Mouse (Mus musculus) E14TG2a.4 (cell line): ENCODE measurements around the gene Epm2a.

Experiments
- CTCF ChIP-seq: conservative IDR thresholded peaks from 2 replicates; pipeline ENCODE4 v1.5.1; 2014; ENCODE audit warnings: low read length
- NANOG ChIP-seq: IDR thresholded peaks from 2 replicates; pipeline ENCODE4 v1.6.1; 2014; ENCODE audit warnings: borderline replicate concordance, low read length, mixed read lengths
- POU5F1 ChIP-seq: IDR thresholded peaks from 2 replicates; pipeline ENCODE4 v1.6.1; 2014; ENCODE audit warnings: low read length, borderline replicate concordance

DNA sequence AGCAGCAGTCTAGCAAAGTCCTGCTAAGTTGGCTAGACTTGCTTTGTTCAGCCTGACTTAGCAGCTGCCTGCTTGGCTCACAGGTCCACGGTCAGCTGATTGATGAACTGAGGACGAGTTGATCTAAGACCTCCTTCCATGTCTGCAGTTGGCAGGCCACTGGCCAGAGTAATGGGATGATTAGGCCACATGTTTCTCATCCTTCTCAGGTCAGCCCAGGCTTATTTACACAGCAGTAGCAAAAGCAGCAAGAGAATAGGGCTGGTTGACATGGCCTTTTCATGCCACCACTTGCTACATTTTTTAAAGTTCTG, 37.2 kb upstream of the Epm2a start:
- TF ChIP-seq CTCF (no peak), POU5F1 (no peak), NANOG (no peak)
